Mouse (Mus musculus): ENCODE data around the gene Nup85.

DNA sequence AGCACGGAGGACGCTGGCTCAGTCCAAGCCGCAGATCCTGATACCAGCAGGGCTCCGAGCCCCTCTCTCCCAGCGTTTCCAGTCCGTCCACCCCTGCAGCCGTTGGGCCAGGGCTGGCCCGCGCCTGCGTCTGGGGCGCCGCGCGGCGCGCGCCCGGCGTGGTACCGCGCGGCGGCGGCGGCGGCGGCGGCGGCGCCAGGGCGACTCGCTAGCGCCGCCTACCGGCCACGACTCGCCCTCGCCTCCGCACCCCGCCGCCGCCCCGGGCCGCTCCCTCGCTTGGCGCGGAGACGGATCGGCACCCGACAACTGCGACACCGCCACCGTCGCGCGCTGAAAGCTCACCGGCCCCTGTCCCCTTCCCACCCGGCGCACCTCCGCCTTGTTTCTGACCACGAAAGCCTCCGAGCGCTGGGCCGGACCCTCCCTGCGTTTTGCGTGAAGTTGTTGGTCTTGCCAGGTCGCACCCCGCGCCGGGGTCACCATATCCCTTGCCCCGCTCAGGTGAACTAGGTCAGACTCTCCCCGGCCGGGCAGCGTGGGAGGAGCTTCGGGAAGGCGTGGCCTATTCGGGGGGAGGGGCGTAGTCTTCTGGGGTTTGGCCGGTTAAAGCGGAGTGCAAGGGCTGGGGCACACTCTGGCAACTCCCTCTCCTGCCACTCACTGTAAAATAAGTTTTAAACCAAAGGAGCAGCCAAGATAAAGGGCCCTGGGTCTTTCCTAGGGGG lies 48.3 kb downstream of the Nup85 start, which contains the start of gene Mif4gd:
- TF ChIP-seq CTCF (conservative IDR thresholded peaks at IDR 0.05; ENCODE audit: low read length) (no peak), NANOG (IDR thresholded peaks at IDR 0.05; ENCODE audit: borderline replicate concordance, low read length) (no peak), POU5F1 (IDR thresholded peaks at IDR 0.05; ENCODE audit: borderline replicate concordance, low read length) (no peak)
